Mouse (Mus musculus): Measurements from ENCODE around the gene Tmsb4x. TPM values are rescaled to one million over a fixed set of nuclear protein-coding genes. Genes with fewer than 3 reads are reported as not detected.
A peak's percentile ranks its signal among the peaks of the same experiment; 100 is the strongest.

The Tmsb4x gene
- polyA plus RNA-seq (2012; rRNA removed): 60.8 and 64.0 TPM in 2 replicates

GRCm38 (mm10) chrX:167208978-167209754 lies at the start of gene Tmsb4x:
Gene Tmsb4x, minus strand, starts transcription at chrX:167209315.
- Histone ChIP-seq H3K4me3 (ENCODE audit: control insufficient read depth, low read depth, low read length) (peak within 1 kb of the TSS; percentile 82), H3K27ac (ENCODE audit: control insufficient read depth, insufficient read depth, low read depth, low read length) (peak within 1 kb of the TSS; percentile 84), H3K4me1 (ENCODE audit: control insufficient read depth, insufficient read depth, low read length) (peaks cover 3% of the 10 kb centered on the region; the same call in 1 of the 2 replicates), H3K36me3 (ENCODE audit: control insufficient read depth, insufficient read depth, low read length) (no peaks in the 10 kb centered on the region), H3K27me3 (ENCODE audit: control insufficient read depth, insufficient read depth, low read length) (no peaks in the 10 kb centered on the region)
- TF ChIP-seq CTCF (IDR thresholded peaks at IDR 0.05; ENCODE audit: control insufficient read depth, insufficient read depth, insufficient replicate concordance, low read depth, low read length) (no peak), POLR2A (IDR thresholded peaks at IDR 0.05; ENCODE audit: control insufficient read depth, low read depth, low read length) (peak; percentile 89)

DNA sequence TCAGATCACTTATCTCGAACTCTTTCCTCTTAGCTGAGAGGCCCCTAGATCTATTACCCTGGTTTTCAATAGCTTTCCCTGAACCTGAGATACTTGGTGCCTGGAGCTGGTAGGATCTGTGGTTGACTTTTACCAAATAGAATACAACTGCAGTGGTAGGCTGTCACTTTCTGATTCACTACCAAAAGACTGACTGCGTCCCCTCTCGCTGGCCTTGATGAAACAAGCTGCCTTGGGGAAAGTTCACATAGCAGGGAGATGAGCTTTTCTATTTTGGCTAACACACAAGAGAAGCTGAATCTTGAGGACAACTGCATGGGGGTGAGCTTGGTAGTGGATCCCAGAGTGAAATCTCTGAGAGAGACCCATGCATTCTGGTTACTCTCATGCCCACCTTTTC lies 32.6 kb upstream of the Tmsb4x start:
- no peaks in the 10 kb centered on the region for H3K27me3 ChIP-seq (ENCODE audit: control insufficient read depth, insufficient read depth, low read length)
- H3K36me3 ChIP-seq (ENCODE audit: control insufficient read depth, insufficient read depth, low read length): no peaks in the 10 kb centered on the region
- H3K4me3 ChIP-seq (ENCODE audit: control insufficient read depth, low read depth, low read length): no peak overlapping the region
- H3K4me1 ChIP-seq (ENCODE audit: control insufficient read depth, insufficient read depth, low read length): no peaks in the 10 kb centered on the region
- H3K27ac ChIP-seq (ENCODE audit: control insufficient read depth, insufficient read depth, low read depth, low read length): no peak overlapping the region
- TF ChIP-seq CTCF (IDR thresholded peaks at IDR 0.05; ENCODE audit: control insufficient read depth, insufficient read depth, insufficient replicate concordance, low read depth, low read length) (no peak), POLR2A (IDR thresholded peaks at IDR 0.05; ENCODE audit: control insufficient read depth, low read depth, low read length) (no peak)

GRCm38 (mm10) chrX:167239293-167239921 lies 30.3 kb upstream of the Tmsb4x start:
- H3K4me1 ChIP-seq (ENCODE audit: control insufficient read depth, insufficient read depth, low read length): no peaks in the 10 kb centered on the region
- TF ChIP-seq CTCF (IDR thresholded peaks at IDR 0.05; ENCODE audit: control insufficient read depth, insufficient read depth, insufficient replicate concordance, low read depth, low read length): no peak
- no peak for TF ChIP-seq POLR2A (IDR thresholded peaks at IDR 0.05; ENCODE audit: control insufficient read depth, low read depth, low read length)
- H3K36me3 ChIP-seq (ENCODE audit: control insufficient read depth, insufficient read depth, low read length): no peaks in the 10 kb centered on the region
- no peak overlapping the region for H3K4me3 ChIP-seq (ENCODE audit: control insufficient read depth, low read depth, low read length)
- H3K27ac ChIP-seq (ENCODE audit: control insufficient read depth, insufficient read depth, low read depth, low read length): no peak overlapping the region
- H3K27me3 ChIP-seq (ENCODE audit: control insufficient read depth, insufficient read depth, low read length): no peaks in the 10 kb centered on the region

GRCm38 (mm10) chrX:167233104-167233687 lies 24.1 kb upstream of the Tmsb4x start:
- no peak overlapping the region for H3K4me3 ChIP-seq (ENCODE audit: control insufficient read depth, low read depth, low read length)
- H3K27me3 ChIP-seq (ENCODE audit: control insufficient read depth, insufficient read depth, low read length): no peaks in the 10 kb centered on the region
- H3K27ac ChIP-seq (ENCODE audit: control insufficient read depth, insufficient read depth, low read depth, low read length): no peak overlapping the region
- peak; percentile 49; the same call in 1 of the 2 replicates for TF ChIP-seq CTCF (IDR thresholded peaks at IDR 0.05; ENCODE audit: control insufficient read depth, insufficient read depth, insufficient replicate concordance, low read depth, low read length)
- TF ChIP-seq POLR2A (IDR thresholded peaks at IDR 0.05; ENCODE audit: control insufficient read depth, low read depth, low read length): no peak
- H3K36me3 ChIP-seq (ENCODE audit: control insufficient read depth, insufficient read depth, low read length): no peaks in the 10 kb centered on the region
- H3K4me1 ChIP-seq (ENCODE audit: control insufficient read depth, insufficient read depth, low read length): no peaks in the 10 kb centered on the region; the same call in 1 of the 2 replicates

DNA sequence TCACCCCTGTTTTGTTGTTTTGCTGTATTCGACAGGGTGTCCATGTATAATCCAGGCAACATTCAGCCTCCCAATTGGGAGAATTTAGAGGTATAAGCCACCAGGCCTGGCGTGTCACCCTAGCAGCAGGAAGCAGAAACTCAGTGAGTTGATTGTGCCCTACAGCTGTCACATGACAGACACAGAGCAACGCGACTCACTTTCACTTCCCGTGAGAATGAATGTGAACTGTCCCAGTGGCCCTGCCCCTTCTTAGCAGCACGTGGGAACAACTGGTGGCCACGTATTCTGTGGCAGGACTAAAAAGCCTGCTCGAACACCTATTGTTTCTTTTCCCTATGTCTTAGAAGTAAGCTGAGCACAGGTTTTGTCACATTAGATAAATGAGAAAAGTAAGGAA lies 22.0 kb upstream of the Tmsb4x start:
- Histone ChIP-seq H3K36me3 (ENCODE audit: control insufficient read depth, insufficient read depth, low read length) (no peaks in the 10 kb centered on the region), H3K4me1 (ENCODE audit: control insufficient read depth, insufficient read depth, low read length) (peaks cover 2% of the 10 kb centered on the region), H3K27ac (ENCODE audit: control insufficient read depth, insufficient read depth, low read depth, low read length) (no peak overlapping the region), H3K4me3 (ENCODE audit: control insufficient read depth, low read depth, low read length) (no peak overlapping the region), H3K27me3 (ENCODE audit: control insufficient read depth, insufficient read depth, low read length) (no peaks in the 10 kb centered on the region)
- no peak for TF ChIP-seq CTCF (IDR thresholded peaks at IDR 0.05; ENCODE audit: control insufficient read depth, insufficient read depth, insufficient replicate concordance, low read depth, low read length)
- TF ChIP-seq POLR2A (IDR thresholded peaks at IDR 0.05; ENCODE audit: control insufficient read depth, low read depth, low read length): no peak

GRCm38 (mm10) chrX:167229819-167230218 lies 20.7 kb upstream of the Tmsb4x start:
- H3K4me1 ChIP-seq (ENCODE audit: control insufficient read depth, insufficient read depth, low read length): peaks cover 2% of the 10 kb centered on the region
- no peak for TF ChIP-seq CTCF (IDR thresholded peaks at IDR 0.05; ENCODE audit: control insufficient read depth, insufficient read depth, insufficient replicate concordance, low read depth, low read length)
- no peak overlapping the region for H3K4me3 ChIP-seq (ENCODE audit: control insufficient read depth, low read depth, low read length)
- no peaks in the 10 kb centered on the region for H3K27me3 ChIP-seq (ENCODE audit: control insufficient read depth, insufficient read depth, low read length)
- no peaks in the 10 kb centered on the region for H3K36me3 ChIP-seq (ENCODE audit: control insufficient read depth, insufficient read depth, low read length)
- no peak overlapping the region for H3K27ac ChIP-seq (ENCODE audit: control insufficient read depth, insufficient read depth, low read depth, low read length)

DNA sequence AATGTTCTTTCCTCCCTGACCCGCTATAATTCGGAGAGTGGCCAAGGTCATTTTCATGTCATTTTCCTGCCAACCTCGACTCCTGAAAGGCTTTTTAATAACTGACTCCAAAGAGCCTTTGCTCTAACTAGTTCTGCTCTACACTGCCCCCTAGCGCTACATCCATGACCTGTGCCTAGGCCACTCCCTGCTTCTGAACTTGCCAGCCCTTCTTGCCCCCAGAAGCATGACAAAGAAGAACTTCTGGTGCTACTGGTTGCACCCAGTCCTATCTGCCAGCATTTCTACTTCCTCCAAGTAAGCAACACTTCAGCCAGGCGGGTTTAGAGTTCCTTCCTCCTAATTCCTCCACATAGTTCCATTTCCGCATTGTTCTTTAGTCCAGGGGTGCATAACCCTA lies 20.1 kb upstream of the Tmsb4x start:
- no peak overlapping the region for H3K27ac ChIP-seq (ENCODE audit: control insufficient read depth, insufficient read depth, low read depth, low read length)
- no peaks in the 10 kb centered on the region for H3K27me3 ChIP-seq (ENCODE audit: control insufficient read depth, insufficient read depth, low read length)

More for the DNA sequence above, 20.1 kb upstream of the Tmsb4x start:
- H3K36me3 ChIP-seq (ENCODE audit: control insufficient read depth, insufficient read depth, low read length): no peaks in the 10 kb centered on the region
- H3K4me3 ChIP-seq (ENCODE audit: control insufficient read depth, low read depth, low read length): no peak overlapping the region
- no peak for TF ChIP-seq POLR2A (IDR thresholded peaks at IDR 0.05; ENCODE audit: control insufficient read depth, low read depth, low read length)
- peak; percentile 19; the same call in 1 of the 2 replicates for TF ChIP-seq CTCF (IDR thresholded peaks at IDR 0.05; ENCODE audit: control insufficient read depth, insufficient read depth, insufficient replicate concordance, low read depth, low read length)
- peaks cover 2% of the 10 kb centered on the region for H3K4me1 ChIP-seq (ENCODE audit: control insufficient read depth, insufficient read depth, low read length)

Data from testis, adult 2 months (tissue).